Mouse (Mus musculus) stomach, embryonic 16.5 days (tissue): Measurements from ENCODE around the gene Top3a. TPM values are rescaled to one million over a fixed set of nuclear protein-coding genes. Genes with fewer than 3 reads are reported as not detected.

ENCODE experiments used
- ATAC-seq: fragments of 200-750 bp; cut with Nextera tagmentation; 2 replicates; pipeline ENCODE4 v1.8.0; 2017; ENCODE audit warnings: moderate number of reproducible peaks, moderate TSS enrichment; ENCODE audit not compliant: insufficient read depth, low FRiP score
- H3K27ac ChIP-seq: fragments of 300-500 bp; sonication (generic); 2 replicates; pipeline ENCODE4 v1.5.1; 2014; ENCODE audit warnings: low read length
- H3K27me3 ChIP-seq: fragments of 300-500 bp; sonication (generic); 2 replicates; pipeline ENCODE4 v1.6.1; 2014; ENCODE audit warnings: low read length, control low read depth, mixed read lengths; ENCODE audit not compliant: control insufficient read depth, insufficient read depth
- H3K36me3 ChIP-seq: fragments of 300-500 bp; sonication (generic); 2 replicates; pipeline ENCODE4 v1.6.1; 2014; ENCODE audit warnings: low read length; ENCODE audit not compliant: control insufficient read depth, insufficient read depth
- H3K4me1 ChIP-seq: fragments of 300-500 bp; sonication (generic); 2 replicates; pipeline ENCODE4 v1.6.1; 2014; ENCODE audit warnings: low read length, control low read depth, mixed read lengths; ENCODE audit not compliant: control insufficient read depth, insufficient read depth
- H3K4me2 ChIP-seq: fragments of 300-500 bp; sonication (generic); 2 replicates; pipeline ENCODE4 v1.6.1; 2014; ENCODE audit warnings: low read depth, low read length, mixed read lengths
- H3K4me3 ChIP-seq: fragments of 300-500 bp; sonication (generic); replicated peaks from 2 replicates; pipeline ENCODE4 v1.5.1; 2014; ENCODE audit warnings: mild to moderate bottlenecking, low read length
- H3K9ac ChIP-seq: fragments of 300-500 bp; sonication (generic); 2 replicates; pipeline ENCODE4 v1.6.1; 2014; ENCODE audit warnings: low read length
- H3K9me3 ChIP-seq: fragments of 300-500 bp; sonication (generic); replicated peaks from 2 replicates; pipeline ENCODE4 v1.6.1; 2016; ENCODE audit warnings: low read length, control low read depth; ENCODE audit not compliant: control insufficient read depth
- WGBS: fragments of 180-500 bp; shearing (Covaris S2); extraction: QIAGEN DNeasy Blood & Tissue Kit; methylation state at CpG from one replicate; pipeline ENCODE4 v1.1.7; 2014; 5-methylcytosine and 5-hydroxymethylcytosine counted together
- polyA plus RNA-seq: library from polyadenylated mRNA; unstranded; fragments of >200 nt; fragmentation: Nextera tagmentation; extraction: Ambion mirVana; gene quantifications from 2 replicates; pipeline ENCODE4 v1.2.1, GENCODE M21; 2015

The Top3a gene
- polyA plus RNA-seq, 1 experiment from 2014 or later: 13.0 TPM

DNA sequence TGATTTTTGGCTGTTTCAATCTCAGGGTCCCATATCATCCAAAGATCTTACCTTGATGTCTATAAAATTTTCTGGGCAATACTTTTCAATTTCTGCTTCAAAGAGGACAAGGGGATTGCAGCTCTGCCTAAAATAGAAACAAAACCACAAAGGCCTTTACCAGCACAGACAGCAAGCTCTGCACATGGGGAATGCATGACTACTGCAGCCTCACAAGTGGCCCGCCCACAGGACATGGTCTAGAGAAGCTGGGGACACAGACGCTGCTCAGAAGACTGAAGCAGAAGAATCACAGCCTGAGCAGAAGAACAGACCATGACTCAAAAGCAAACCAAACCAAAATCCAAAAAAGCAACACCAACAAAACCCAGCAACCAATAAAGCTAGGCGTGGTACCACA is 15.5 kb downstream of the Top3a start:
- H3K4me2 ChIP-seq: no peak overlapping the region
- no peaks in the 10 kb centered on the region for H3K9me3 ChIP-seq
- no peaks in the 10 kb centered on the region for H3K27me3 ChIP-seq
- no peak overlapping the region for H3K27ac ChIP-seq
- peaks cover 11% of the 10 kb centered on the region; the same call in 1 of the 2 replicates for H3K36me3 ChIP-seq
- no peaks in the 10 kb centered on the region for H3K4me1 ChIP-seq
- no peak overlapping the region for H3K4me3 ChIP-seq
- 86% methylated on average over 3 of the region's 3 CpGs for WGBS
- H3K9ac ChIP-seq: no peak overlapping the region
- no peak for ATAC-seq

DNA sequence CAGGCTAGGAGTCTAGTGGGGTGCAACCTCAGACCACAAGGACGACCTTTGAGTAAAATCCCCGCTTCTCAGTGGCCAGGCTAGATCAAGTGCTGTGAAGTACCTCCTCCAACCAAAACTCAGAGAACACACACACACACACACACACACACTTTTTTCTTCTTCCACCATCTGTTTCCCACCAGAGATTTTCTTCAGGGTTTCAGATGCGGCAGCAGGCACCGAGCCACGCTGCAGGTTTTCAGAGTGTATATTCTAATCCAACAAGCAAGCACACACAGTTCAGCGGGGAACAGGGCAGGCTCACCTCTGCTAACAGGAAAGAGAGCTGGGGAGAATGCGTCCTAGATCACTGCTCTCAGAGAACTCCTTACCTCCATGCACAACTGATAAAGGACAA is 21.6 kb downstream of the Top3a start:
- H3K4me3 ChIP-seq: no peak overlapping the region
- no peak overlapping the region for H3K9ac ChIP-seq
- WGBS: 82% methylated on average over 7 of the region's 7 CpGs
- no peak for ATAC-seq
- H3K4me1 ChIP-seq: no peaks in the 10 kb centered on the region
- H3K36me3 ChIP-seq: peaks cover 8% of the 10 kb centered on the region; the same call in 1 of the 2 replicates
- no peaks in the 10 kb centered on the region for H3K9me3 ChIP-seq
- H3K27me3 ChIP-seq: no peaks in the 10 kb centered on the region
- no peak overlapping the region for H3K4me2 ChIP-seq
- no peak overlapping the region for H3K27ac ChIP-seq

- H3K36me3 ChIP-seq: peaks cover 9% of the 10 kb centered on the region; the same call in 1 of the 2 replicates
- 74% methylated on average over 3 of the region's 3 CpGs for WGBS
- ATAC-seq: no peak
Observed at GRCm38 (mm10) chr11:60740321-60740720, 36.8 kb downstream of the Top3a start.

GRCm38 (mm10) chr11:60737450-60737849 is 39.7 kb downstream of the Top3a start:
- H3K4me1 ChIP-seq: no peaks in the 10 kb centered on the region
- no peak overlapping the region for H3K27ac ChIP-seq
- no peaks in the 10 kb centered on the region for H3K27me3 ChIP-seq
- H3K36me3 ChIP-seq: peaks cover 1% of the 10 kb centered on the region; the same call in 1 of the 2 replicates
- no peak overlapping the region for H3K4me2 ChIP-seq
- no peaks in the 10 kb centered on the region for H3K9me3 ChIP-seq
- H3K4me3 ChIP-seq: no peak overlapping the region
- H3K9ac ChIP-seq: no peak overlapping the region
- no peak for ATAC-seq

More at GRCm38 (mm10) chr11:60740321-60740720, 36.8 kb downstream of the Top3a start:
- Histone ChIP-seq H3K4me2 (no peak overlapping the region), H3K27ac (no peak overlapping the region), H3K9me3 (no peaks in the 10 kb centered on the region), H3K4me1 (no peaks in the 10 kb centered on the region), H3K4me3 (no peak overlapping the region), H3K27me3 (no peaks in the 10 kb centered on the region), H3K9ac (no peak overlapping the region)

DNA sequence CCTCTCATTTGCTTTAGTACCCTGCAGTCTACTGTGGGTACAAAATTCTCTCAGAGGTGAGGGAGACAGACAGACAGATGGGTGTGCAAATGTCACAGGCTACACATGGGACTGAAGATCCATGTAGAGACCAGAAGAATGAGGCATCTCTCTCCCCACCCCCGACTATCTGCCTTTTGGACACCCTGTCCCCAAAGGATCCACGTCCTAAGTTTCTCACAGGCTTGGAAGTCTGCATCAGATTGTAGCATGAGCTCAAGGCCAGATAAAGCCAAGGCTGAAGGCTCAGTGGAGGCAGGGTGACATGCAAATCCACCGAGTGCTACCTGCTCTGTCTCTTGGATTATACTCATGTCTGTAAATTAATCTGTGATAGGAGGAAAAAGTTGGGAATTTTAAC is 40.7 kb downstream of the Top3a start:
- no peak for ATAC-seq
- Histone ChIP-seq H3K4me2 (no peak overlapping the region), H3K4me3 (no peak overlapping the region), H3K27ac (no peak overlapping the region), H3K27me3 (no peaks in the 10 kb centered on the region), H3K36me3 (no peaks in the 10 kb centered on the region; the same call in 1 of the 2 replicates), H3K9ac (no peak overlapping the region), H3K9me3 (no peaks in the 10 kb centered on the region), H3K4me1 (no peaks in the 10 kb centered on the region)
- 81% methylated on average over 3 of the region's 3 CpGs for WGBS

GRCm38 (mm10) chr11:60735191-60735590 is 42.0 kb downstream of the Top3a start:
- no peaks in the 10 kb centered on the region for H3K9me3 ChIP-seq
- H3K27me3 ChIP-seq: no peaks in the 10 kb centered on the region
- WGBS: 71% methylated on average over 5 of the region's 5 CpGs
- no peak overlapping the region for H3K9ac ChIP-seq
- no peak for ATAC-seq
- no peak overlapping the region for H3K4me2 ChIP-seq
- no peaks in the 10 kb centered on the region for H3K4me1 ChIP-seq
- H3K4me3 ChIP-seq: no peak overlapping the region
- no peaks in the 10 kb centered on the region; the same call in 1 of the 2 replicates for H3K36me3 ChIP-seq
- no peak overlapping the region for H3K27ac ChIP-seq

DNA sequence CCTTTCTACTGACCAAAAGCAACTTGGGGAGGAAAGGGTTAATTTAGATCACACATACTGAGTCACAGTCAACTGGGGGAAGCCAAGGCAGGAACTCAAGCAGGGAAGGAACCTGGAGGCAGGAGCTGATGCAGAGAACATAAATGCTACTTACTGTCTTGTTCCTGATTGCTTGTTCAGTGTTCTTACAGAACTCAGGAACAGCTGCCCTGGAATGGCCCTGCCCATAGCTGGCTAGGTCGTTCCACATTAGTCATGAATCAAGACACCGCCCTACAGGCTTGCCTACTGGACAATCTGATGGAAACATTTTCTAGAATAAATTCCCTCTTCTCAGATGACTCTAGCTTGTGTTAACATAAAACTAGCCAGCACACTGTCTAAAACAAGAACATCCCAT is 43.0 kb downstream of the Top3a start:
- H3K9ac ChIP-seq: no peak overlapping the region
- H3K4me2 ChIP-seq: no peak overlapping the region
- 64% methylated on average over 2 of the region's 2 CpGs for WGBS
- H3K4me1 ChIP-seq: peaks cover 1% of the 10 kb centered on the region; the same call in 1 of the 2 replicates
- no peaks in the 10 kb centered on the region; the same call in 1 of the 2 replicates for H3K36me3 ChIP-seq
- H3K27me3 ChIP-seq: no peaks in the 10 kb centered on the region
- H3K9me3 ChIP-seq: no peaks in the 10 kb centered on the region
- no peak for ATAC-seq
- no peak overlapping the region for H3K4me3 ChIP-seq
- no peak overlapping the region for H3K27ac ChIP-seq

DNA sequence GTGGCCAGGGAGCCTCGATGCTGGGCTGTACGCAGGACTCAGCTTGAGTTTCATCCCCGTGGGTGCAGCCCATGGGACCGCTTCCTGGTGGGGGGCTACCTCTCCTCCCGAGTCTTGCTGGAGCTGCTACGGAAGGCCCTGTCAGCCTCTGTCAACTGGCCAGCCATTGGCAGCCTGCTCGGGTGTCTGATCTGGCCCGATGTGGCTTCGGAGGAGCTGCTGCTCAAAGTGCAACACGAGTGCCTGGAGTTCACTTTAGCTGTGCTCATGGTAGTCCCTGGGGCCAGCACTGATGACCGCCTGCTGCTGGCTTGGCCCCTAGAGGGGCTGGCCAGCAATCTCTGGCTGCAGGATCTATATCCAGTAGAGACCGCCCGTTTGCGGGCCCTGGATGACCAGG is 45.9 kb downstream of the Top3a start:
- no peak for ATAC-seq
- no peaks in the 10 kb centered on the region for H3K27me3 ChIP-seq
- H3K4me2 ChIP-seq: no peak overlapping the region
- no peaks in the 10 kb centered on the region for H3K36me3 ChIP-seq
- H3K9me3 ChIP-seq: no peaks in the 10 kb centered on the region
- H3K27ac ChIP-seq: no peak overlapping the region
- H3K4me1 ChIP-seq: peaks cover 18% of the 10 kb centered on the region
- no peak overlapping the region for H3K9ac ChIP-seq
- 89% methylated on average over 14 of the region's 14 CpGs for WGBS
- H3K4me3 ChIP-seq: no peak overlapping the region

- Histone ChIP-seq H3K27ac (no peak overlapping the region), H3K4me3 (no peak overlapping the region), H3K9ac (no peak overlapping the region), H3K4me1 (peaks cover 22% of the 10 kb centered on the region), H3K4me2 (no peak overlapping the region), H3K36me3 (no peaks in the 10 kb centered on the region), H3K27me3 (no peaks in the 10 kb centered on the region), H3K9me3 (no peaks in the 10 kb centered on the region)
- 80% methylated on average over 9 of the region's 9 CpGs for WGBS
- no peak for ATAC-seq
Observed at GRCm38 (mm10) chr11:60730169-60730568, 47.0 kb downstream of the Top3a start.
